Mouse (Mus musculus): Measurements from ENCODE around the gene Tspan4. TPM values are rescaled to one million over a fixed set of nuclear protein-coding genes. Genes with fewer than 3 reads are reported as not detected.

Gene Tspan4
- polyA plus RNA-seq, 1 experiment = 95.5 TPM

DNA sequence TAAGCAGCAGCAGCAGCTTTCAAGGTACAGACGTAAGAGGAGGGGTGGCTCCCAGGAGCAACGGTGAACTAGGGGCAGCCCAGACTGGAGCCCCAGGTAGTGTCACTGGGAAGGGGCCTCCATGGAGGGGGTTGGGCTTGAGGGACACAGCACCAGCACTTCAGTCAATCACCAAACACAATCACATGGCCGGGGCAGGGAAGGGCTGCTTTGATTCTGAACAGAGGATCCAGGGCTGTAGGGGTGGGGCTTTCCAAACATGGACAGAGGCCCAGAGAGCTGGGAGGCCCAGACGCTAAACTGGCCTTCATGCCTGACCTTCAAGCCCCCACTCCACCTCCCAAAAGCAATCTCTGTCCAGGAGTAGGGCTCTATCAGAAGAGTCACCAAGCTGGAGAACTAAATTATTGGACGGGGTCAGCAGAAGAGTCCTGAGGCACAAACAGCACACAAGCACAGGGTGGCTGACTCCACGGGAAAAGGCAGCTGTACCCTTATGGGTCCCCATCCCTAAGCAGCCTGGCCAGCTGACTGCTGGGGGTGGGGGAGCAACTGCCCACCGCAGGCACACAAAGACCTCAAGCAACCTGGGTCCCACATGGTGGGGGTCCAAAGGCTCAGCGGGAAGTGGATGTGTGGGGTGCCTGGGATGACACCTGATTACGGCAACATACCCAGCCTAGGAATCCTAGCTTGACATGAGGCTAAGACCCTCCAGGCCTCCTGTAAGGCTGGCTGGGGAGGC, 45.0 kb upstream of the Tspan4 start:
- H3K4me2 ChIP-seq (ENCODE audit: low read depth) = no peak overlapping the region
- H3K27me3 ChIP-seq (ENCODE audit: control insufficient read depth, insufficient read depth, insufficient read length) = no peaks in the 10 kb centered on the region
- no peak overlapping the region for H3ac ChIP-seq (ENCODE audit: control insufficient read depth, insufficient read length)
- H3K4me3 ChIP-seq = no peak overlapping the region
- H3K79me2 ChIP-seq (ENCODE audit: control insufficient read depth, insufficient read depth) = peaks cover 4% of the 10 kb centered on the region
- no peaks in the 10 kb centered on the region for H3K36me3 ChIP-seq (ENCODE audit: control insufficient read depth, insufficient read depth)
- TF ChIP-seq MYOD1 (IDR thresholded peaks at IDR 0.05; ENCODE audit: control insufficient read depth in 1 of 3, insufficient read length in 2 of 3, low read depth in 2 of 3) (no peak), POLR2A (IDR thresholded peaks at IDR 0.05; ENCODE audit: insufficient read length, low read depth) (no peak), MYOG (IDR thresholded peaks at IDR 0.05; ENCODE audit: control insufficient read depth in 1 of 3, insufficient read depth in 1 of 3, insufficient read length in 2 of 3, low read depth in 2 of 3) (no peak), CEBPB (IDR thresholded peaks at IDR 0.05; ENCODE audit: insufficient read depth, poor library complexity, severe bottlenecking) (no peak), TCF3 (IDR thresholded peaks at IDR 0.05; ENCODE audit: insufficient read length, low read depth) (no peak), MAX (IDR thresholded peaks at IDR 0.05; ENCODE audit: low read depth) (no peak), SRF (IDR thresholded peaks at IDR 0.05; ENCODE audit: control insufficient read depth, insufficient read length, low read depth) (no peak), TCF12 (IDR thresholded peaks at IDR 0.05; ENCODE audit: insufficient read depth, poor library complexity, severe bottlenecking) (no peak), E2F4 (IDR thresholded peaks at IDR 0.05; ENCODE audit: insufficient read depth) (no peak), USF1 (IDR thresholded peaks at IDR 0.05; ENCODE audit: low read depth) (no peak), POLR2AphosphoS2 (IDR thresholded peaks at IDR 0.05; ENCODE audit: insufficient read length, low read depth) (no peak), REST (IDR thresholded peaks at IDR 0.05; ENCODE audit: insufficient read depth, insufficient read length) (no peak)

DNA sequence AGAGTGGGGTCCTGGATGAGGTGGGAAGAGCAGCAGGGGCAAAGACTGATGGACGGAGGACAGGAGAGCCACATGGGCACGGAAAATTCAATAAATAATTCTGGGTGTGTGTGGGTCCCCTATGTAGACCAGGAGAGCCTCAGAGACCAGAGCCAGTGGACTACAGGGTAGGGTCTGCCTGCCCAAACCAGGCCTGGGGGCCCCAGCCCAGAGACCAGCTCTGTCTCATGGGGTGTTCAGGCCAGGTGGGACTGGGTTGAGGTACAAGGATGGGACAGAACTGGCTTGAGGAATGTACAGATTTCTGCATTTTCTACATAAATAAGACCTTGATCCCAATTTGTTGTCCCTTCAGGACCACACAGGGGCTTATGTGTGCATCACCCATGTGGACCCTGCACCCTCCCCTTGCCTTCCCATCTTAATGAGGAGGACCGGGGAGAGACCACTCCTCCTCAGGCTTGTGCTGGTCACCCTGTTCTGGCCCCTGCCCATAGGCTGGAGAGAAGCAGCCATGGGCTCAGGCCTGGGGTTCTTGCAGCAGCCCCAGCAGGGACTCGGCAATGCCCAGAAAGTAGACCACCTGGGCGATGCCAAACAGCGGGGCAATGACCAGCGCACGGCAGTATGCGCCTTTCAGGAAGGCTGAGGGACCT, 44.3 kb upstream of the Tspan4 start:
- H3K4me2 ChIP-seq (ENCODE audit: low read depth) = no peak overlapping the region

DNA sequence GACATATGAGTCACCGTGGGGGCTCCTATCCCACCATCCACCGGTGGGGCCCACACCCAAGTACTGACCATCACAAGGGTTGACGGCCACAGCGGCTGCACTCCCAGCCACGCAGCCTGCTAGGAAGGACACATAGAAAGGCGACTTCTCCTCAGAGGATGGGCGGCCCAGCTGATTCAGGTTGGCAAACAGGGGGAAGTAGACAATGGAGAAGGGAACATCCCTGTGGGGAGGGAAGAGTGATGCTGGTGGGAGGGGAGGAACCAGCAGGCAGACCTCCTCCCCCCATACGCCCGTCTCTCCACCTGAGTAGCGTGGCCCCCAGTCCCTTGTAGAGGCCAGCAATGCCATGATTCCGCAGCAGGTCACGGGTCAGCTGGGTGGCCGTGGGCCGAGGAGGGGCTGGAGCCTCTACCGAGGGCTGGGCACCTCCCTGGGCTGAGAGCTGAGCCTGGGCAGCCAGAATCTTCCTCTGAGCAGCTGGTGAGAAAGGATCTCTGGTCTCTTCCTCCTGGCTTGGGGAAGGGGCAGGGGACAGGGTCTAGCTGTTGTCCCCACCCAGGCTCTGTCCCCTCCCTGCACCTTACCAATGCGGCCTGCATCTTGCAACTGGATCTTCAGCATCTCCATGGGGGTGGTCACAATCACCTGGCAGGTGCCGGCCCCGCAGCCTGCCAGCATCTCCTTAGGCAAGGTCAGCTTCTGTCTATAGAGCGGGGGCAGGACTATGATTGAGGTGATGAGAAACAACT, 43.4 kb upstream of the Tspan4 start:
- TF ChIP-seq E2F4 (IDR thresholded peaks at IDR 0.05; ENCODE audit: insufficient read depth) = no peak
- TF ChIP-seq MYOG (IDR thresholded peaks at IDR 0.05; ENCODE audit: control insufficient read depth in 1 of 3, insufficient read depth in 1 of 3, insufficient read length in 2 of 3, low read depth in 2 of 3) = no peak
- TF ChIP-seq CEBPB (IDR thresholded peaks at IDR 0.05; ENCODE audit: insufficient read depth, poor library complexity, severe bottlenecking) = no peak
- no peak for TF ChIP-seq REST (IDR thresholded peaks at IDR 0.05; ENCODE audit: insufficient read depth, insufficient read length)
- no peak for TF ChIP-seq MYOD1 (IDR thresholded peaks at IDR 0.05; ENCODE audit: control insufficient read depth in 1 of 3, insufficient read length in 2 of 3, low read depth in 2 of 3)
- TF ChIP-seq SRF (IDR thresholded peaks at IDR 0.05; ENCODE audit: control insufficient read depth, insufficient read length, low read depth) = no peak
- TF ChIP-seq USF1 (IDR thresholded peaks at IDR 0.05; ENCODE audit: low read depth) = no peak
- TF ChIP-seq POLR2AphosphoS2 (IDR thresholded peaks at IDR 0.05; ENCODE audit: insufficient read length, low read depth) = no peak
- TF ChIP-seq TCF3 (IDR thresholded peaks at IDR 0.05; ENCODE audit: insufficient read length, low read depth) = no peak
- TF ChIP-seq POLR2A (IDR thresholded peaks at IDR 0.05; ENCODE audit: insufficient read length, low read depth) = no peak
- no peak for TF ChIP-seq MAX (IDR thresholded peaks at IDR 0.05; ENCODE audit: low read depth)
- no peak for TF ChIP-seq TCF12 (IDR thresholded peaks at IDR 0.05; ENCODE audit: insufficient read depth, poor library complexity, severe bottlenecking)
- Histone ChIP-seq H3K36me3 (ENCODE audit: control insufficient read depth, insufficient read depth) (no peaks in the 10 kb centered on the region), H3K27me3 (ENCODE audit: control insufficient read depth, insufficient read depth, insufficient read length) (no peaks in the 10 kb centered on the region), H3K4me3 (no peak overlapping the region), H3ac (ENCODE audit: control insufficient read depth, insufficient read length) (no peak overlapping the region), H3K79me2 (ENCODE audit: control insufficient read depth, insufficient read depth) (peaks cover 7% of the 10 kb centered on the region), H3K4me2 (ENCODE audit: low read depth) (no peak overlapping the region)

More for the DNA sequence above, 44.3 kb upstream of the Tspan4 start:
- Histone ChIP-seq H3K36me3 (ENCODE audit: control insufficient read depth, insufficient read depth) (no peaks in the 10 kb centered on the region), H3K27me3 (ENCODE audit: control insufficient read depth, insufficient read depth, insufficient read length) (no peaks in the 10 kb centered on the region), H3K79me2 (ENCODE audit: control insufficient read depth, insufficient read depth) (peaks cover 6% of the 10 kb centered on the region), H3ac (ENCODE audit: control insufficient read depth, insufficient read length) (no peak overlapping the region), H3K4me3 (no peak overlapping the region)
- no peak for TF ChIP-seq USF1 (IDR thresholded peaks at IDR 0.05; ENCODE audit: low read depth)
- TF ChIP-seq MYOG (IDR thresholded peaks at IDR 0.05; ENCODE audit: control insufficient read depth in 1 of 3, insufficient read depth in 1 of 3, insufficient read length in 2 of 3, low read depth in 2 of 3) = no peak
- TF ChIP-seq REST (IDR thresholded peaks at IDR 0.05; ENCODE audit: insufficient read depth, insufficient read length) = no peak
- TF ChIP-seq TCF3 (IDR thresholded peaks at IDR 0.05; ENCODE audit: insufficient read length, low read depth) = no peak
- no peak for TF ChIP-seq POLR2AphosphoS2 (IDR thresholded peaks at IDR 0.05; ENCODE audit: insufficient read length, low read depth)
- no peak for TF ChIP-seq MAX (IDR thresholded peaks at IDR 0.05; ENCODE audit: low read depth)
- no peak for TF ChIP-seq CEBPB (IDR thresholded peaks at IDR 0.05; ENCODE audit: insufficient read depth, poor library complexity, severe bottlenecking)
- TF ChIP-seq MYOD1 (IDR thresholded peaks at IDR 0.05; ENCODE audit: control insufficient read depth in 1 of 3, insufficient read length in 2 of 3, low read depth in 2 of 3) = no peak
- no peak for TF ChIP-seq POLR2A (IDR thresholded peaks at IDR 0.05; ENCODE audit: insufficient read length, low read depth)
- TF ChIP-seq TCF12 (IDR thresholded peaks at IDR 0.05; ENCODE audit: insufficient read depth, poor library complexity, severe bottlenecking) = no peak
- TF ChIP-seq SRF (IDR thresholded peaks at IDR 0.05; ENCODE audit: control insufficient read depth, insufficient read length, low read depth) = no peak
- TF ChIP-seq E2F4 (IDR thresholded peaks at IDR 0.05; ENCODE audit: insufficient read depth) = no peak

DNA sequence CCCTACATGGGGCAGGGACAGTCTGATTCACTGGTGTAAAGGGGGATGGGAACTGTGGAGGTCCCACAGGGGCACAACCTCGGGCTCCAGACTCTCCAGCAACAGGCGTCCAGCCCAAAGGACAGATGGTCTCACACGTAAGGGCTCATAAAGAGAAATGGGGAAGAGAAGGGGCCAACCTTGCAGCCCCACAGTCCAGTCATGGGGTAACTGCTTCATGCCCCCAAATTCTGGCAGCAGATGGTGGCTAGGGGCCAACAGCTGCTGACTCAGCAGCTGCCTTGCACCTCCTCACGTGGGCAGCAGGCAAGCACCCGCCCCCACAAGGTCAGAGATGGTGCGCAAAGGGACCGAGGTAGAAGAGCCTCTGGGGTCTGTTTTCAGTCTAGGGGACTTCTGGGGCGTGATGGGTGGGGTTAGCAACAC, 42.8 kb upstream of the Tspan4 start:
- no peaks in the 10 kb centered on the region for H3K27me3 ChIP-seq (ENCODE audit: control insufficient read depth, insufficient read depth, insufficient read length)
- no peak for TF ChIP-seq USF1 (IDR thresholded peaks at IDR 0.05; ENCODE audit: low read depth)
- TF ChIP-seq MYOD1 (IDR thresholded peaks at IDR 0.05; ENCODE audit: control insufficient read depth in 1 of 3, insufficient read length in 2 of 3, low read depth in 2 of 3) = peak in 1 of 3 experiments; percentile 27
- peak in 1 of 3 experiments; percentile 22 for TF ChIP-seq MYOG (IDR thresholded peaks at IDR 0.05; ENCODE audit: control insufficient read depth in 1 of 3, insufficient read depth in 1 of 3, insufficient read length in 2 of 3, low read depth in 2 of 3)
- no peak for TF ChIP-seq TCF3 (IDR thresholded peaks at IDR 0.05; ENCODE audit: insufficient read length, low read depth)

More for the DNA sequence above, 42.8 kb upstream of the Tspan4 start:
- Histone ChIP-seq H3K79me2 (ENCODE audit: control insufficient read depth, insufficient read depth) (peaks cover 12% of the 10 kb centered on the region), H3ac (ENCODE audit: control insufficient read depth, insufficient read length) (no peak overlapping the region), H3K36me3 (ENCODE audit: control insufficient read depth, insufficient read depth) (no peaks in the 10 kb centered on the region), H3K4me3 (no peak overlapping the region), H3K4me2 (ENCODE audit: low read depth) (no peak overlapping the region)

Data from myocyte (in vitro differentiated cells).